Mouse (Mus musculus) kidney, postnatal 0 days (tissue): ENCODE data around the gene Nup153. TPM values are rescaled to one million over a fixed set of nuclear protein-coding genes. Genes with fewer than 3 reads are reported as not detected.
A peak's percentile ranks its signal among the peaks of the same experiment; 100 is the strongest.

Source experiments
- ATAC-seq: fragments of 200-750 bp; cut with Nextera tagmentation; replicated peaks from 2 replicates; pipeline ENCODE4 v1.8.0; 2017; ENCODE audit warnings: low read depth, moderate number of reproducible peaks, moderate TSS enrichment, moderate library complexity; ENCODE audit not compliant: low FRiP score
- DNase-seq: peaks from one replicate; pipeline ENCODE4 v3.0.0-alpha.2; 2016; ENCODE audit warnings: low spot score
- H3K27ac ChIP-seq: fragments of 300-500 bp; sonication (generic); 2 replicates; pipeline ENCODE4 v1.5.1; 2014; ENCODE audit warnings: mild to moderate bottlenecking
- H3K27me3 ChIP-seq: fragments of 300-500 bp; sonication (generic); 2 replicates; pipeline ENCODE4 v1.6.1; 2014; ENCODE audit warnings: low read length, mixed read lengths; ENCODE audit not compliant: insufficient read depth
- H3K36me3 ChIP-seq: fragments of 300-500 bp; sonication (generic); 2 replicates; pipeline ENCODE4 v1.6.1; 2014; ENCODE audit warnings: low read length, mixed read lengths; ENCODE audit not compliant: insufficient read depth
- H3K4me1 ChIP-seq: fragments of 300-500 bp; sonication (generic); replicated peaks from 2 replicates; pipeline ENCODE4 v1.6.1; 2014; ENCODE audit warnings: antibody characterized with exemption, low read length, mixed read lengths; ENCODE audit not compliant: insufficient read depth
- H3K4me2 ChIP-seq: fragments of 300-500 bp; sonication (generic); 2 replicates; pipeline ENCODE4 v1.6.1; 2014; ENCODE audit warnings: mild to moderate bottlenecking, low read length, moderate library complexity, mixed read lengths
- H3K4me3 ChIP-seq: fragments of 300-500 bp; sonication (generic); replicated peaks from 2 replicates; pipeline ENCODE4 v1.5.1; 2014; ENCODE audit warnings: low read depth, low read length
- H3K9ac ChIP-seq: fragments of 300-500 bp; sonication (generic); 2 replicates; pipeline ENCODE4 v1.6.1; 2014; ENCODE audit warnings: low read depth, low read length
- H3K9me3 ChIP-seq: fragments of 300-500 bp; sonication (generic); replicated peaks from 2 replicates; pipeline ENCODE4 v1.6.1; 2016; ENCODE audit warnings: low read length, inconsistent platforms, mixed read lengths
- CTCF ChIP-seq: IDR thresholded peaks from 2 replicates; pipeline ENCODE4 v1.5.1; 2016; ENCODE audit warnings: antibody characterized with exemption, low read depth, mild to moderate bottlenecking, moderate library complexity
- WGBS: fragments of 180-500 bp; shearing (Covaris S2); extraction: QIAGEN DNeasy Blood & Tissue Kit; methylation state at CpG from one replicate; pipeline ENCODE4 v1.1.7; 2014; 5-methylcytosine and 5-hydroxymethylcytosine counted together
- polyA plus RNA-seq: library from polyadenylated mRNA; unstranded; fragments of >200 nt; fragmentation: Nextera tagmentation; extraction: Ambion mirVana; gene quantifications from 2 replicates; pipeline ENCODE4 v1.2.1, GENCODE M21; 2015

Nup153 gene
- polyA plus RNA-seq, 1 experiment from 2014 or later, result 17.7 TPM

- peak; percentile 27; the same call in 1 of the 2 replicates for TF ChIP-seq CTCF
- DNase-seq (peak; percentile 16), ATAC-seq (peak; percentile 60)
- under 1% methylated on average over 58 of the region's 96 CpGs for WGBS
- Histone ChIP-seq H3K27ac (peak overlapping the region; percentile 58), H3K9ac (peak overlapping the region; percentile 82), H3K9me3 (no peaks in the 10 kb centered on the region), H3K4me2 (peak overlapping the region; percentile 92), H3K36me3 (0 out of 2 replicates have a peak, but pooled peaks cover 14% of the 10 kb centered on the region), H3K27me3 (no peaks in the 10 kb centered on the region), H3K4me1 (0 out of 2 replicates have a peak, but pooled peaks cover 6% of the 10 kb centered on the region), H3K4me3 (peak overlapping the region; percentile 80)
Measured at GRCm38 (mm10) chr13:46669620-46670271, 58.0 kb downstream of the Nup153 start.

DNA sequence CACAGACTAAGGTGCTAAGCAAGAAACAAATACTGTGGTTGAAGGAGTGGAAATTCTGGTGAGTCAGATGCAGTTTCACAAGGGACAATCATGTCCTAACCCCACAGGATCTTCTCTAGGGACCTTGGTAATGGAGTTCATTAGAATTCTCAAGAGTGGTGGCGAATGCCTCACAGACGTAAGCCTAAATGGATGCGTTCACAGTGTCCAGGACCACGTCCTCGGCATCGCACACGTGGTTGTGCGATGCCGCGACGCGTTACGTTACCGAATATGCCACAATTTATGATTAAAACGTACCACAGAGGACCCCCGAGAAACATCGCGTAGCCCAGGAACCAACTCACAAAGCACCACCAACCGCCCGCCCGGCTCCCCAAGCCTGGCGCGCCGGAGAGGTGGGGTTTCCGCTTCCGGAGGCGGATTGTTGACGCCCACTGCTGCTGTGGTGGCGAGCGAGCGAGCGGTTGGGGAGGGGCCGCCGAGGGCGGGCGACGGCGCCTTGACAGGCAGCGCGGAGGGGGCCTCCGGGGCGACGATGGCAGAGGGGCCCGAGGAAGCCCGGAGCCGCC is 58.6 kb downstream of the Nup153 start, which contains the start of gene Fam8a1:
Fam8a1 (plus strand) TSS at position 475 of the 572 bp plus-strand sequence.
- ATAC-seq (peak; percentile 92), DNase-seq (peak; percentile 91)
- H3K36me3 ChIP-seq, result 0 out of 2 replicates have a peak, but pooled peaks cover 12% of the 10 kb centered on the region
- H3K27ac ChIP-seq, result peak within 1 kb of the TSS; percentile 58
- under 1% methylated on average over 45 of the region's 46 CpGs for WGBS
- H3K9me3 ChIP-seq, result no peaks in the 10 kb centered on the region
- TF ChIP-seq CTCF, result no peak
- H3K4me3 ChIP-seq, result peak within 1 kb of the TSS; percentile 80
- H3K4me2 ChIP-seq, result peak within 1 kb of the TSS; percentile 92
- no peaks in the 10 kb centered on the region for H3K27me3 ChIP-seq
- H3K9ac ChIP-seq, result peak within 1 kb of the TSS; percentile 82
- H3K4me1 ChIP-seq, result 0 out of 2 replicates have a peak, but pooled peaks cover 6% of the 10 kb centered on the region

- 33% methylated on average over 4 of the region's 4 CpGs for WGBS
- peak; percentile 82 for TF ChIP-seq CTCF
- DNase-seq, result peak; percentile 85
- H3K4me3 ChIP-seq, result no peak overlapping the region
- no peaks in the 10 kb centered on the region for H3K9me3 ChIP-seq
- H3K36me3 ChIP-seq, result no peaks in the 10 kb centered on the region
- no peaks in the 10 kb centered on the region for H3K27me3 ChIP-seq
- H3K27ac ChIP-seq, result no peak overlapping the region
- H3K4me1 ChIP-seq, result no peaks in the 10 kb centered on the region
- ATAC-seq, result no peak
- H3K9ac ChIP-seq, result no peak overlapping the region
- H3K4me2 ChIP-seq, result no peak overlapping the region
Measured at GRCm38 (mm10) chr13:46663461-46663964, 64.2 kb downstream of the Nup153 start.

DNA sequence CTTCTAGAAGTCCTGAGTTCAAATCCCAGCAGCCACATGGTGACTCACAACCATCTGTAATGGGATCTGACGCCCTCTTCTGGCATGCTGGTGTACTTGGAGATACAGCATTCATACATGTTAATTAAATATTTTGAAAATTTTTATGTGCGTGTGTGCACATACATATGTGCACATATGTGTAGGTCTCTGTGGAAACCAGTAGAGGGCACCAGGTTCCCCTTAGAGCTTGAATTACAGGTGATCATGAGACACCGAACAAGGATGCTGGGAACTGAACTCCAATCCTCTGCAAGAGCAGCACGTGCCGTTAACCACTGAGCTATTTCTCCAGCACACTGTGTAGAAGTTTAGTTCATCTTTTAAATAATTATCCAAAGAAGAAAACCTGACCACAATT is 68.5 kb downstream of the Nup153 start:
- H3K9me3 ChIP-seq, result no peaks in the 10 kb centered on the region

DNA sequence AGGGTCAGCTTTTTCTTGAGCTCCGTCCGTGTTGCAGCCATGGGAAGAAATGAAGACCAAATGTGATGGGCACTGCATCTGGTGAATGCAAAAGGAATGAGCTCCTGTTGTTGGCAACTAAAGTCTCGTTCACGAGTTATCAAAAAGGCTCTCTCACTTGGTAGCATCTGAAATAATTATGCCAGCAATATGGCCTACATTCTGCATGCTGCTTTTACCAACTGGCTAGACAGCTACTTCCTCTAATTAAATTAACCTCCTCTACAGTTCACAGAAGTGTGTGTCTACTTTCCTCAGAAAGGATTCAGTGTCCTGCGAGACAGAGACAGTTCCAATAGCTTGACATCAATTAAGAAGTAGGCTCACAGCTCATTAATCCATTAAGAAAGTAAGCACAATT is 73.2 kb downstream of the Nup153 start:
- WGBS, result 81% methylated on average over 5 of the region's 5 CpGs
- no peak for TF ChIP-seq CTCF
- H3K4me2 ChIP-seq, result no peak overlapping the region
- DNase-seq (no peak), ATAC-seq (no peak)
- H3K9me3 ChIP-seq, result no peaks in the 10 kb centered on the region
- H3K36me3 ChIP-seq, result no peaks in the 10 kb centered on the region
- no peak overlapping the region for H3K9ac ChIP-seq
- no peak overlapping the region for H3K4me3 ChIP-seq
- no peaks in the 10 kb centered on the region for H3K4me1 ChIP-seq
- H3K27ac ChIP-seq, result no peak overlapping the region
- no peaks in the 10 kb centered on the region for H3K27me3 ChIP-seq

More for the DNA sequence above, 68.5 kb downstream of the Nup153 start:
- H3K4me1 ChIP-seq, result no peaks in the 10 kb centered on the region
- no peaks in the 10 kb centered on the region for H3K36me3 ChIP-seq
- no peak overlapping the region for H3K4me2 ChIP-seq
- no peak overlapping the region for H3K4me3 ChIP-seq
- H3K9ac ChIP-seq, result no peak overlapping the region
- H3K27me3 ChIP-seq, result no peaks in the 10 kb centered on the region
- H3K27ac ChIP-seq, result no peak overlapping the region
- TF ChIP-seq CTCF, result no peak
- no peak for ATAC-seq
- no peak for DNase-seq
- 88% methylated on average over 5 of the region's 5 CpGs for WGBS

- no peak for ATAC-seq
Measured at GRCm38 (mm10) chr13:46653671-46654070, 74.1 kb downstream of the Nup153 start.

More at GRCm38 (mm10) chr13:46653671-46654070, 74.1 kb downstream of the Nup153 start:
- DNase-seq, result no peak
- Histone ChIP-seq H3K27ac (no peak overlapping the region), H3K9me3 (no peaks in the 10 kb centered on the region), H3K4me1 (no peaks in the 10 kb centered on the region), H3K9ac (no peak overlapping the region), H3K4me2 (no peak overlapping the region), H3K36me3 (no peaks in the 10 kb centered on the region), H3K4me3 (no peak overlapping the region), H3K27me3 (no peaks in the 10 kb centered on the region)
- TF ChIP-seq CTCF, result no peak
- 62% methylated on average over 4 of the region's 4 CpGs for WGBS
